Mouse (Mus musculus) testis, postnatal 14 days (tissue): ENCODE measurements around the gene Abca5.
"Not testable (repeated sequence)": the region's sequence is repeated elsewhere in the genome, so short reads cannot be mapped to it uniquely, and the experiment has no call there.

Experiments used
- DNase-seq: peaks from one replicate; pipeline ENCODE4 v3.0.0; 2021; ENCODE audit warnings: low spot score

The Abca5 gene

DNA sequence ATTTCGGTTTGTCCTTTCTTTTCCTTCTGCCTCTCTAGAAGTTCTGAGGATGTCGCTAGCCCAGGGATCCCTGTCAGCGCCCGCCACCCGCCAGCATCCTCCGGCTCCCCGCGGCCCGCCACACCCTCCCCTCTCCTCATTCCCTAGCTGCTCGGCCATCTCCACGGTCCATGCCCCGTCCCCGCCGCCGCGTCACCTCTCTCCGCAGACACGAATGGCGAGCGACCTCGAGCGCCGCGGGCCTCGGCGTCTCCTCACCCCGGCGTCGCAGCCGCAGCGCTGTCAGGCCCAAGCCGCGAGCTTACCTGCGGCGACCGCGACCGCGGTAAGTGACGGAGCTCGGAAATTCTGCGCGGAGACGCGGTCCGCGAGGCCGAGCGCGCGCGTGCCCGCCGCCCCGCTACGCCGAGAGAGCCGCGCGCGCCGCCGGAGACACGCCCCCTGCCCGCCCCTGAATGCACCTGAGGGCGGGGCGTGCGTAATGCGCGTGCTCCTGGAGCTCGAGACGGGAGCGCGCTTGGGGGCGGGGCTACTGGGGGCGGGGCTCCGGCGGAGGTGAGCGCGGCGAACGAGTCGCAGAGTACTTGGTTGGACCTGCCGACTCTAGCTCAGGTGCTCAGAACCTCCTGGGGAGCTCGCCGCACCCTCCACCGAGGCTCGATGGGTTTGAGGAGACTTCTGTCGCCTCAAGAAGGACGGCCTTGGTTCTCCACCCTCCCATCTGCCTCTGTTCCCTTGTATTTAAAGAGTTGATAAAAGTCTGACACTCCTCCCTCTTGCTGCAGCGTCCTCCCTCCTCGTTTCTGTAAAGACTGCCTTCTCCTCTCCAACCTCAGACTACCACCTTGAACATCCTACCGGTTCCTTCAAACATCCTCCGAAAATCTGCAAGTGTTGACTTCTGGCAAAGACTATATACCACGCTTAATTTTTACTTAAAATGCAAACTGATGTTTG, at the start of gene Abca5:
Abca5 (minus strand) TSS at position 428 of the 957 bp plus-strand sequence.
- DNase-seq, result peak; percentile 90

DNA sequence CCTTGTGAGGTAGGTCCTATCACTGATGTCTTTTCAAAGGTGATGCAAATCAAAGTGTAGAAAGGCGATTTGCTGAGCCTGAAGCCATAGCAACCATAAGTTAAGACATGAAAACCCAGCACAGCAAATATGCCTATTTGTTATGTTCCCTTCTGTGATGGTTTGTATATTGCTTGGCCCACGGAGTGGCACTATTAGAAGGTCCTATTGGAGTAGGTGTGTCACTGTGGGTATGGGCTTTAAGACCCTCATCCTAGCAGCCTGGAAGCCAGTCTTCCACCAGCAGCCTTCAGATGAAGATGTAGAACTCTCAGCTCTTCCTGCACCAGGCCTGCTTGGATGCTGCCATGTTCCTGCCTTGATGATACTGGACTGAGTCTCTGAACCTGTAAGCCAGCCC, 48.0 kb upstream of the Abca5 start:
- no peak for DNase-seq

DNA sequence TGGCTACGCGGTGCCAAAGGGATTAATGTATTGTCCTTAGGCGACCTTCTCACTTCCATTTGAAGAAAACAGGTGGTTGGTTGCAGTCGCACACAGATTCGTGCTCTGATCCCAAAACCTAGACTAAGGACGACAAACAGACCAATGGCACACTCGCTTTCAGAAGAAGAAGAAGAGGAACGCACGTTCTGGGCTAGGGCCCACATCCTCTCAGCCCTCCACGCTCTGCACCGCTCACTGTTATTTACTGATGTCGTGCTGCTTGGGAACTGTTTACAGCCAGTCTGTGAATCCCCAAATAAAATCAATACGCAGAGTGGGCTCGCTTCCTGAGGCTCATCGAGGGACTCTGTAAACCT, 42.8 kb upstream of the Abca5 start:
- no peak for DNase-seq

DNA sequence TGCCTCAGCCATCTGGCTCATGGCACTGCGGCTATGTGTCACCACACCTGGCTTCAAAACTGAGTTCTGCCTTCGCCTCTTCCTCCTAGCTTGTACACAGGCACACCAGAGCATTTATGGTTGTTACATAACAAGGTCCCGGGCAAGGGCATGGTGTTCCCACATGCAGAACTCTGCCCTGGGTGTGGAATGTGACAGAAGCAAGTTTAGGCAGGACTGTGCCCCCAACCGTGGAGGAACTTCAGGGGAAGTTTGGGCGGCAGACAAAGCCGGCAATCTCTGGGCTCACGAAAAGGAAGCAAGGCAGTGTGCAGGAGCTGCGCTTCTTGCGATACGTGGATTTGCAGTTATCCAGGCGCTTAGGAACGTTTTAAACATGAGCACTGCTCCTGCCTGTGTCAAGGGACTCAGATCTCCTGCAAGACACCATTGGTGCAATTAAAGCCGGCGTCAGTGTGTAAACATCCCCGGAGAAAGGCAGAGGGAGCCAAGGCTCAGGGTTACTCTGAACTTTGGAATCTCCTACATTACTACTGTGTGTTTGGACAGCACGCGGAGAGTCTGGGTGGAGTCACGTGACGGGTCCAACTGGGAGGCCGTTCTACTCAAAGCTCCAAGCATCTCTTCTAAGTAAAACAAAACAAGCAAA, 42.3 kb upstream of the Abca5 start:
- DNase-seq, result peak; percentile 31

DNA sequence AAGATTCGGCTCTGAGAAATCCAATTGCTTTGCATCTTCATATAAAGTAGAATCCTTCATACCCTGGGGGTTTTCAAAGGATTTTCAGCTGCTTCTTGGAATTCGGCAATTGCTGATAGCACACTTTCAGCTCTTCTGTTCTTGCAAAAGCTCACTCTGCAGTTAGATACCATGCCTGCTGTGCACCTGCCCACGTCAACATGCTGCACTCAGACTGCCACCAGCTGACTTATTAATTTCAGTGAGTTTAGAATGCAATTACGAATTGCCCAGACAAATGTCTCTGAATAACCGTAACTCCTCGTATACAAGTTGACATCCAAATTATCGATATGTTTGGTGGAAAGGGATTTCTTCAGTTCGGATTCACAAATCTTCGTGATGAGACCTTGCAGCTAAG, 36.5 kb upstream of the Abca5 start:
- DNase-seq, result no peak

DNA sequence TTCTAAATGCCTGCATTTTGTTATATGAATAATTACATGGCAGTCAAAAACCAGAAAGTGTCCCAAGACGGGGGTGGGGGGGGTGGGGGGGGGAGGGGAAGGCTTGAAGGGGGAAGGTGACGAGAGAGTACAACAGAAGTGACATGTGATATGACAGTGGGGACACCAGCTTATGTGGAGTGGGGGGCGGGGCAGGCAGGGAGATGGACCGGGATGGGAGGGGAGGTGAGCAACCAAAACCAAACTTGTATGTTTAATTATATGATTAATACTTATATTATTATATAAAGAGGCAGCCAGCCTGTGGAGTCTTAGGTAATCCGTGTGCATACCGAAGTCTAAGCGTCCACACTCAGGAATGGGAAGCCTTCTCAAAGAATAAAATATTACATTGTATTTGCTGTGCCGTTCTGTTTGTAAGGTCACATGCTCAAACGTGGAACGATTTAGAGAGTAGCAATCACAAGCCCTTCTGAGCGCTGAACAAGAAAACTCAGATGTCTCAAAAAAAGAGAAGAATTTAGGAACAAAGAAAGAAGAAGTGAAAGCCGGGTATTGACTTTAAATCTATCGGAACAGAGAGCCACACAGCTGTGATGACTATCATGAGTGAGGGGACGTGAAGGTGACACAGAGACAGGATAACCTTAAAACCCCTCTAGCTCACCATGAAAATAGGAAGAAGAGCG, 34.9 kb upstream of the Abca5 start:
- no peak for DNase-seq

DNA sequence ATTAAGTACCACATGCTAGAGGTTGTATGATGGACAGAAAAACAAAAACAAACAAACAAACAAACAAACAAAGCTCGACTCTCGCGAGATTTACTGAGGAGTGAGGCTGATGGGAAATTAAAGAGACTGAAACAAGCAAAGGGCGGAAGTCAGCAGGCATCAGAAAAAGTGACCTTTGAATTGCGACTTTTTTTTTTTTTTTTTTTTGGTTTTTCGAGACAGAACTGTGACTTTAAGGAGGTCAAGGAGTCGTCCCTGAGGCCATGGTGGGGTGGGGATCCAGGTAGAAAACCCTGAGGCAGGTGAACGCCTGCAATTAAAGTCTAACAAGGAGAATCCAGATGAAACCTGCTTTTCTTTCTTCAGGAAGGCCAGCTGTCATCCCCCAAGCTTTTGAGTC, 34.3 kb upstream of the Abca5 start:
- DNase-seq, result no peak

DNA sequence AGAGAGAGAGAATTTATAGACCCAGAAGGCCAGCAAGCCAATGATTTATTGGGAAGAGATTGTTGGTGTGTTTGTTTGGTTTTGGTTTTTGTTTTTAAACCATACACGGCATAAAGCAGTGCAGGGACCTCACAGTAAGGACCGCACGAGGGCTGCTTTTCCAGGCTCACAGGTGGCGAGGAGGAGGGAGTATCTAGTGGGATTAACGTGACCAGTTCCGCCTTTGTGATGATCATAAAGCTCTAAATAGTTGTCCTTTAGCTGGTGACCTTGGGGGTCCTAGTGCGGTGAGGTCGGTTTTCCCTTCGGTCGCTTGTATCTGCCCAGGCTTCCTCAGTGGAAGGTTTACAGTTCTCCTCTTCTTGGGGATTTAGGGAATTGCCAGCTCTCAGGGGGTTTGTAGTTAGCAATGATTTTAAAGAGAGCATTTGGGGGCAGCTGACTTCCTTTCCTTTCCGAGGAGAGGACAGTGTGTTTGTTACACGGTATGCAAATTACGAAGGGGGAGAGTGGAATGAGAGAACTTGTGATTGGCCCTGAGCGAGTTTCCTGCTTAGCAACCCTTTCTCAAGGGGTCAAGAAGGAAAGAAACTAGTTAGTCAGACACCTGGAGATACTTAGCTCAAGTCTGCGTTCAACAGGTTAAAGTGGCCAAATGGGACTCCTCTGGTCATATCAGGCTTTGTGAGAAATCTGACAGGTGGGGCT, 31.9 kb upstream of the Abca5 start:
- DNase-seq, result no peak

DNA sequence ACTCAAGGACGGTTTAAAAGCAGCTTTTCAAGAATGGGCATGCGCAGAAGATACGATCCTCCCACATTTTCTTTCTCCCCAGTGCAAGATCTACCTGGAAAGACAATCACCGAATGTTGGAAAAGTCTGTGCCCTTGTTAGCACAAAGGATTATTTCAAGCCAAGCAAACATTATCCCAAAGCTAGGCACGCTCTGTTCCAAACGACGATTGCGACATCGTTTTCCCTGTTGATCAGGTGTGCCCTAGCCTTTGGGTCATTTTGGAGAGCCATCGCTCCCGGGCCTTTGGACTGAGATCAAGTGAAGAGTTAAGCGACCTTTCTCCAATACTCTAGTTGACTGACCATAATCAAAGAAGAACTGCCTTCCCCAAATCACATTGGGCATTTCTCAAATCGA, 30.1 kb upstream of the Abca5 start:
- DNase-seq, result no peak

DNA sequence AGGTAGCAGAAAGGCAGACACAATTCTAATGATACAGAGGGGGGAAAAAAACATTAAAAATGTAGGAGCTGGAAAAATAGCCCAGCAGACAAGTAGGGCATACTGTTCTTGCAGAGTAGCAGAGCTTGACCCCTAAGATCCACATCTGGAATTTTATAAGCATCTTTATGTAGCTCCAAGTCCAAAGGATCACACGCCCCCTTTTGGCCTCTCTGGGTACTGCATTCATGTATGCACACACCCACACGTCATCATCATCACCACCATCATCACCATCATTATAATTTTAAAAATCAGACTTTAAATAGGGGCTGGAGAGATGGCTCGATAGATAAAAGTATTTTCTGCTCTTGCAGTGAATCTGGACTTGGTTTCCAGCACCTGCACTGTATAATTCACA, 29.4 kb upstream of the Abca5 start:
- no peak for DNase-seq

DNA sequence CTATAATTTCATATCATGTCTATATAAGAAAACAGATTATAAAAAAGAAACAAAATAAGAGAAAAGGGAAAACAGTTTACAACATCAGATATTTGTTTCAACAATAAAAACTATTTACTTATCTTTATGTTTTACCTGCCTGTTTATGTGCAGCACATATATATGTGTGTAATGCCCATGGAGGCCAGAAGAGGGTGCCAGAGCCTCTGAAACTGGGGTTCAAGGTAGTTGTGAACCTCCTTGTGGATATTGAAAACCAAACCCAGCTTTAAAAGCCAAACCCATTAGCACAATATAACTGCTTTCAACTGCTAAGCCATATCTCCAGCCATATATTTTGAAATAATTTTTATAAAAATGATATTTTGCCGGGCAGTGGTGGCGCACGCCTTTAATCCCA, 27.5 kb upstream of the Abca5 start:
- DNase-seq, result no peak

DNA sequence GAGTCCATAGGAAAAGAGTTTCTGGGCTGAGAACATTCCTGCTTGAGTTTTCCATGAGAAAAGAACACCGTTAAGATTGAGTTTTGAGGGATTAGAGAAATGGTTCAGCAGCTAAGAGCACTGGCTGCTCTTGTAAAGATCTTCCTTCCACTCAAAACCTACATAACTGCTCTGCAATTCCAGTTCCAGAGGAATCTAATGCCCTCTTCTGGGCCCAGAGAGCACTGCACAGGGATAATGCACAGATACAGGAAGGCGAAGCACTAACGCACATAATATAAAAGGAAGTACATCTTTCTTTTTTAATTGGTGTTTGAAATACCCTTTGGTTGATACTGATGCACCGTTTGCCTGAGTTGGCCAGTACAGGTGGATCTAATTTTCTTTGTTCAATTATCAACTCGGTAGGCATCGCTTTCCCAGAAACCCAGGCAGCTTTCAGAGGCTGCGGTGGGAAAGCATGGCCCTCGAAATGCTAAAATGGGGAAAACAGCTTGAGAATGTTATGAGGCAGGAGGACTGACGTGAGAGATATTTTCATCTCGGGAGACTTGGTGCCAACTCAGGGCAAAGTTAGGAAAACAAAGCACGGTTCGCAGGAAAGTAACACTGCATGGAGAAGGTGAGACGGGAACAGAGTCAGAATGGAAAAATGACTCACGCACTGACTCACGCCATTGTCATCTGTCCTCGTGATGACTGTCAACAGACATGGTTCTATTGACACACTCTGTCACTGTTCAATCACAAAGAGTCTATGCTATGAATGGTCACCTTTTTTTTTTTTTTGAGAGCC, 20.4 kb upstream of the Abca5 start:
- DNase-seq, result no peak

DNA sequence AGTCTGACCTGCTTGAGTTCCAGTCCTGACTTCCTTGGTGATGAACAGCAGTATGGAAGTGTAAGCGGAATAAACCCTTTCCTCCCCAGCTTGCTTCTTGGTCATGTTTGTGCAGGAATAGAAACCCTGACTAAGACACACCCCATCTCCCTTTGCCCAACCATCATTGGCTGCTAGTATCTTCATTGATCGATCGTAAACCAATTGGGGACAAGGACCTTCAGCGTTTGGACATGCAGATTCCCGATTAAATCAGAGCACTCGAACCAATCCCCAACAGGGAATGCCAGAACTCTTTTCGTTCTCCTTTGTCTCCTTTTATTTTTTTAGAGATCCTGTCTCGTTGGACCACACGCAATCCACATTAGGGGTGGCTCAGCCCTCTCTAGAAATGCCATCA, 17.6 kb upstream of the Abca5 start:
- not testable (repeated sequence) for DNase-seq

DNA sequence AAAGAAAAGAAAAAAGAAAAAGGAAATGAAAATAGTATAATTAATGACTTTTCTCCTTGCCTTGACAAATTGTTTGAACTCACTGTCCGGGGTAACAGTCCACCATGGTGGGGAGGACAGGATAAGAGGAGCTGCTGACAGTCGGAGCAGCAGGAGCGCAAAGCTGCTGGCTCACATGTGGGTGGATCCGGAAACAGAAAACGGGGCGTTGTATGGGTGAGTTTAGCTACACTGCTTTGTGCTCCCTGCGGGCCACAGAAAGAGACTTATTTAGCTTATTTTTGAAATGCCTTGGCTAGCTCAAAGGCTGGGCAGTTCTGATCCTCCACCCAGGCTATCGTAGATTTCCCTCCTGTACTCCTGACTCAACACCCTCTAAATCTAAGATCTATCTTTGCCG, 16.7 kb upstream of the Abca5 start:
- DNase-seq, result no peak

DNA sequence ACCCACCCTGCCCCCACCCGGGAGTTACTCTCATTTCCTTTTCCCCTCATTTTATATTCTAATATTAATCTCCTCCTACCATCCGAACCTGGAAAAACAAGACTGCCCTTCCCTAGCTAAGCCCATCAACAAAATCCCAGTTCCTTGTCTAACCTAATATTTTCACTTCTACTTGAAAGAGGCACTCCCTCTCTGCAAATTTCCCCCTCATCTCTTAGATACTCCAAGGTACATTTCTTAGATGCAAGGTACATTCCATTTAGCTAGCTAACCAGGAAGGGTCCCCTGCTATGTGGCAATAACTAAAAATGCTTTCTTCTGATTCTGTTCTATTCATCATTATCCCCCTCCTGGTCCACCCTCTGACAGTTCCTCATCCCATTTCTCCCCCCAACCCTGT, 10.7 kb upstream of the Abca5 start:
- no peak for DNase-seq

DNA sequence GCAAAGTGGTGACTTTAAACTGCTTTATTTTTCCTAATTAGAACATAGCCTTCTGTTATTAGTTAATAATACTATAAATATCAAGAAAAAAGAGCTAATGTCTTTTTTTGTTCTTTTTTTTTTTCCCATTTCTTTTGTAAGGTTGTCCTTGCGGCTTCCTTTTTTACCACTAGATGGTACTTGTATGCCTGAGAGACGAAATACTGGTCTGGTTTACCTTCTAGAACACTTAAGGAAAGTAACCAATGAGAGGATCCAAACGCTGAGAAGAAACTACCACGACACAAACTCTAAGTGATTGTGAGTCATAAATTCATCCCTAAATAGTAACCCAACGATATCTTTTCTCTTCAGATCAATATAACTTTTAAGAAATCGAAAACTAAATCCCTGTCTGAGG, 10.3 kb upstream of the Abca5 start:
- DNase-seq, result no peak

DNA sequence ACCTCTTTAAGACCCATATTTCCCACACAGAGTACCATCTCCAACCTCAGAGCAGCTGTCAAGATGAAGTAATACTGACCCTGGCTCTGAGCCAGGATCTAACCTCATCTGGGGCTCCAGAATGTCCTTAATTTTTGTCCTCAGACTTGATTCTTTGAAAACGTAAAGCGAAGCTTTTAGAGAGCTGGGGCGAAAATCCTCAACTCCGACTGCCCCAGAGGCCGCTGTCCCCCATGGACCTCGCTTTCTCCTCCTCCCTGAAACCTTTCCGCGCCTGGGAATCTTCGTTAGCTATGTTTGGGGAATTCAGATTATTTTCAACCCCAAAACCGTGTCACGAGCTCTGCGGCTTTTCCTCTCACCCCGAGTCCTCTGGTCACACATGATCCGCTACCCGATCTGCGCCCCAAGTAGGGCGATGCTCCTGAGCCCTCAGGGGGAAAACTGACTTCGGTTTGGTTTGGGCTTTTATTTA, 665 bp downstream of the Abca5 start:
- no peak for DNase-seq

DNA sequence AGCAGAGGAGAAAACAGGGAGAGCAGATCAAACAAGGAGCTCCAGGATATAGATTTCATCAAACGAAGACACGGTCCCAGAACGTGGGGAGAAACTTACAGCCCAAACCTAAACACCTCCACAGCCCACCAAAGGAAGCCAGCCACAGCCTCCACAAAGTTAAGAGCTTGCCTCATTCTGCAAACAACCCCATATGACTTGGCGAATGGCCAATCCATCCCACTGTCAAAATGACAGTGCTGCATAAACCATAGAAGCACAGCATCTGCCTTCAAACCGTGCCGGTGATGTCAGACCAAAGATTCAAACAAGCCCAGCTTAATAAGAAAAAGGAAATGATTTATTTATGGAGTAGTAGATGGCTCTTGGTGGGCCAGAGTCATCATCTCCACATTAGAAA, 7.4 kb downstream of the Abca5 start:
- DNase-seq, result no peak

DNA sequence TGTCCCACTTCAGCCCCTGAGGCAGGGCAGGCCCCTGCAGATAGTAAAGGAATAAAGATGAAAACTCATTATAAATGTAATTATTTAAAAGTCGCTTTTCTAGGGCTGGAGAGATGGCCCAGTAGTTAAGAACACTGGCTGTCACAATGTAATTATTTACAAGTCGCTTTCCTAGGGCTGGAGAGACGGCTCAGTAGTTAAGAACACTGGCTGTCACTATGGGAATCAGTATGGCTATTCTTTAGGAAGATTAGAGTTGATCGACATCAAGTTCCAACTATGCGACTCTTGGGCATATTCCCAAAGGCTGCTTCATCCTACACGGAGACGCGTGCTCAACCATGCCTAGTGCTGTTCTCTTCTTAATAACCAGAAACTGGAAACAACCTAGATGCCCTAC, 15.2 kb downstream of the Abca5 start:
- no peak for DNase-seq

DNA sequence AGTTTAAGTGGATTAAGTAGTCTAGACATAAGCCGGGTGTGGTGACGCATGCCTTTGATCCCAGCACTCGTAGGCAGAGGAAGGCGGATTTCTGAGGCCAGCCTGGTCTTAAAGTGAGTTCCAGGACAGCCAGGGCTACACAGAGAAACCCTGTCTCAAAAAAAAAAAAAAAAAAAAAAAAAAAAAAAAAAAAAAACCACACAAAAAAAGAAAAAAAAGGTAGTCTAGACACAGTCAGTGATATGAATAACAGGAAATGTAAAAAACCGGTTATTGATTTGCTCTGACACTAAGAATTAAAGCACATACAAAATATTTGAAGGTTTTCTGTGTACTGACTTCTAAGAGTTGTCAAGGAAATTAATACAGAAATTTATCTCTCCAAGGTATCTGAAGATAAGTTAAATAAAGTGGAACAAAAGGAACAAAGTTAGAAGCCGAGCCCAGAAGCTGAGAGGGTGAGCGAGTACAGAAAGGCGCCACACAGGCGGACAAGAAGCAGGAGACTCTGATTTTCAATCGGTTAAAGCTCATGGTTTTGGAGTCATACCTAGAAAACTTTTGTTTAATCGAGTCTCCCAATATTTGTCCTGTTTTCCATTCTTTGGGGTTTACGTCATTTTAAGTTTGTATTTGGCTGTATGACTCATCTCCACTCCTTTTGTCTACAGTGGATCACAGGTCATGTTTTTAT, 30.9 kb downstream of the Abca5 start:
- no peak for DNase-seq

DNA sequence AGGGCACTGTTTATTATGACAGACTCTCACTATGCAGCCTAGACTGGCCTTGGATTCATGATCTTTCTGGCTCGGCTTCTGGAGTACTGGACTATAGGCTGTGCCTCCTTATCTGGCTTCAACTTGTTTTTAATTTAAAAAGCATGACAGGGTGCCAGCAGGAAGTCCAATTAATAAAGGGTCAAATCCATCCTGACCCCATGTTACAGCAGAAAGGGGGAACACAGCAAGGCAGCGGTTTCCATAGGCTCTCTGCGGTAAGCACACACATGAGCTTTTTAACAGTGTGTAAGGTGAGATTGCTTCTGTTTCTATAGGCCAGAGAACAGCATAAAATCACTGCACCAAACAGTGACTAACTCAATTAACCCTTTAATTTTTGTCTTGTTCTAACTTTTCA, 34.1 kb downstream of the Abca5 start:
- DNase-seq, result no peak
